Mouse (Mus musculus) cerebellum, adult 2 months (tissue): ENCODE data around the gene Col26a1. TPM values are rescaled to one million over a fixed set of nuclear protein-coding genes. Genes with fewer than 3 reads are reported as not detected.
A peak's percentile ranks its signal among the peaks of the same experiment; 100 is the strongest.

Experiments
- DNase-seq, 2 experiments: peaks; one replicate each; pipeline ENCODE4 v3.0.0; 2021
- H3K27ac ChIP-seq: fragments of 200-500 bp; 2 replicates; pipeline ENCODE4 v1.5.1; 2012; ENCODE audit warnings: low read length, control low read depth, inconsistent platforms; ENCODE audit not compliant: insufficient read depth
- H3K27me3 ChIP-seq: fragments of 200-500 bp; 2 replicates; pipeline ENCODE4 v1.6.1; 2012; ENCODE audit warnings: inconsistent platforms, mild to moderate bottlenecking, low read length, moderate library complexity; ENCODE audit not compliant: control insufficient read depth, insufficient read depth
- H3K4me1 ChIP-seq: fragments of 200-500 bp; 2 replicates; pipeline ENCODE4 v1.6.1; 2011; ENCODE audit warnings: low read length; ENCODE audit not compliant: control insufficient read depth, insufficient read depth
- H3K4me3 ChIP-seq: fragments of 200-500 bp; replicated peaks from 2 replicates; pipeline ENCODE3; 2011; ENCODE audit warnings: mild to moderate bottlenecking, low read depth, low read length, control low read depth; ENCODE audit not compliant: insufficient read depth
- CTCF ChIP-seq: fragments of 200-500 bp; IDR thresholded peaks from 2 replicates; pipeline ENCODE4 v1.5.1; 2011; ENCODE audit warnings: low read depth, mild to moderate bottlenecking, control low read depth, low read length, moderate library complexity, borderline replicate concordance; ENCODE audit not compliant: insufficient read depth
- POLR2A ChIP-seq: fragments of 200-500 bp; IDR thresholded peaks from 2 replicates; pipeline ENCODE4 v1.6.1; 2011; ENCODE audit warnings: low read length, control low read depth, borderline replicate concordance; ENCODE audit not compliant: insufficient read depth
- WGBS: fragments of 180-500 bp; shearing (Covaris S2); methylation state at CpG from one replicate; pipeline ENCODE4 v1.1.7; 2018; 5-methylcytosine and 5-hydroxymethylcytosine counted together
- polyA plus RNA-seq: library from polyadenylated mRNA; depleted of rRNA; stranded (reverse); fragments of >200 nt; gene quantifications from 2 replicates; pipeline ENCODE4 v1.2.3, GENCODE M21; 2012

Col26a1 gene
- polyA plus RNA-seq, 1 experiment = 4.0 TPM

- no peak overlapping the region for H3K4me3 ChIP-seq
- no peak overlapping the region for H3K27ac ChIP-seq
- 59% methylated on average over 10 of the region's 10 CpGs for WGBS
- DNase-seq = no peak
- H3K27me3 ChIP-seq = no peaks in the 10 kb centered on the region
- H3K4me1 ChIP-seq = no peaks in the 10 kb centered on the region
- TF ChIP-seq CTCF (no peak), POLR2A (no peak)
Measured at GRCm38 (mm10) chr5:136716696-136717572, 166.1 kb downstream of the Col26a1 start.

GRCm38 (mm10) chr5:136714879-136715278 is 168.1 kb downstream of the Col26a1 start:
- 34% methylated on average over 11 of the region's 11 CpGs for WGBS
- no peak overlapping the region for H3K27ac ChIP-seq
- DNase-seq = peak; percentile 25 to 38
- no peak for TF ChIP-seq POLR2A
- TF ChIP-seq CTCF = peak; percentile 40; the same call in 1 of the 2 replicates
- H3K4me3 ChIP-seq = no peak overlapping the region
- H3K27me3 ChIP-seq = no peaks in the 10 kb centered on the region
- H3K4me1 ChIP-seq = no peaks in the 10 kb centered on the region

GRCm38 (mm10) chr5:136714232-136714875 is 168.7 kb downstream of the Col26a1 start:
- no peak overlapping the region for H3K27ac ChIP-seq
- H3K4me3 ChIP-seq = peak overlapping the region; percentile 2
- DNase-seq = peak; percentile 54 to 59
- no peaks in the 10 kb centered on the region for H3K27me3 ChIP-seq
- 17% methylated on average over 32 of the region's 32 CpGs for WGBS
- TF ChIP-seq CTCF (no peak), POLR2A (no peak)
- H3K4me1 ChIP-seq = no peaks in the 10 kb centered on the region

- DNase-seq = no peak
- no peaks in the 10 kb centered on the region for H3K27me3 ChIP-seq
- TF ChIP-seq POLR2A (no peak), CTCF (no peak)
- H3K27ac ChIP-seq = no peak overlapping the region
- 27% methylated on average over 4 of the region's 4 CpGs for WGBS
- no peak overlapping the region for H3K4me3 ChIP-seq
- no peaks in the 10 kb centered on the region for H3K4me1 ChIP-seq
Measured at GRCm38 (mm10) chr5:136710742-136711141, 172.3 kb downstream of the Col26a1 start.

GRCm38 (mm10) chr5:136708116-136708515 is 174.9 kb downstream of the Col26a1 start:
- H3K4me3 ChIP-seq = no peak overlapping the region
- H3K27me3 ChIP-seq = no peaks in the 10 kb centered on the region
- WGBS = 89% methylated on average over 12 of the region's 12 CpGs
- TF ChIP-seq CTCF (no peak), POLR2A (no peak)
- no peak for DNase-seq
- H3K4me1 ChIP-seq = no peaks in the 10 kb centered on the region
- no peak overlapping the region for H3K27ac ChIP-seq

GRCm38 (mm10) chr5:136706803-136707202 is 176.2 kb downstream of the Col26a1 start:
- no peak overlapping the region for H3K27ac ChIP-seq
- no peaks in the 10 kb centered on the region for H3K4me1 ChIP-seq
- H3K4me3 ChIP-seq = no peak overlapping the region
- H3K27me3 ChIP-seq = no peaks in the 10 kb centered on the region
- peak; percentile 50 to 63 for DNase-seq
- peak; percentile 75 for TF ChIP-seq CTCF
- no peak for TF ChIP-seq POLR2A
- 2% methylated on average over 9 of the region's 9 CpGs for WGBS

GRCm38 (mm10) chr5:136705532-136705931 is 177.5 kb downstream of the Col26a1 start:
- no peaks in the 10 kb centered on the region for H3K27me3 ChIP-seq
- no peak overlapping the region for H3K4me3 ChIP-seq
- TF ChIP-seq POLR2A (no peak), CTCF (no peak)
- no peak for DNase-seq
- no peak overlapping the region for H3K27ac ChIP-seq
- no peaks in the 10 kb centered on the region for H3K4me1 ChIP-seq
- WGBS = 95% methylated on average over 3 of the region's 3 CpGs
